Mouse (Mus musculus) layer of hippocampus, adult 8-10 months (tissue): Measurements from ENCODE around the gene Wdr5. TPM values are rescaled to one million over a fixed set of nuclear protein-coding genes. Genes with fewer than 3 reads are reported as not detected.

Experiments
- DNase-seq, 2 experiments: peaks; one replicate each; pipeline ENCODE4 v3.0.0; 2022; ENCODE audit warnings: low spot score in 2 of 2
- total RNA-seq, 4 experiments: library from RNA; stranded (reverse); gene quantifications; 2 replicates each; pipeline ENCODE4 v1.2.4; 2022

Wdr5 gene
- total RNA-seq, 4 experiments from 2014 or later: 25.7 to 29.8 (median 27.9) TPM

GRCm38 (mm10) chr2:27547986-27548385 is 33.0 kb downstream of the Wdr5 start:
- no peak for DNase-seq

GRCm38 (mm10) chr2:27548664-27549369 is 33.9 kb downstream of the Wdr5 start:
- no peak for DNase-seq

GRCm38 (mm10) chr2:27552620-27553287 is 37.8 kb downstream of the Wdr5 start:
- peak; percentile 57 to 81 for DNase-seq

GRCm38 (mm10) chr2:27554308-27554707 is 39.4 kb downstream of the Wdr5 start:
- DNase-seq: no peak

GRCm38 (mm10) chr2:27556921-27557320 is 42.0 kb downstream of the Wdr5 start:
- DNase-seq: no peak

GRCm38 (mm10) chr2:27560708-27561123 is 45.8 kb downstream of the Wdr5 start:
- no peak for DNase-seq

- no peak for DNase-seq
Measured at GRCm38 (mm10) chr2:27561159-27561558, 46.2 kb downstream of the Wdr5 start.

GRCm38 (mm10) chr2:27561829-27562228 is 46.9 kb downstream of the Wdr5 start:
- DNase-seq: no peak

GRCm38 (mm10) chr2:27563641-27564148 is 48.7 kb downstream of the Wdr5 start:
- DNase-seq: no peak

GRCm38 (mm10) chr2:27564694-27565093 is 49.7 kb downstream of the Wdr5 start:
- no peak for DNase-seq

GRCm38 (mm10) chr2:27565316-27566103 is 50.6 kb downstream of the Wdr5 start:
- no peak for DNase-seq

GRCm38 (mm10) chr2:27570856-27571255 is 55.9 kb downstream of the Wdr5 start:
- no peak for DNase-seq

- DNase-seq: no peak
Measured at GRCm38 (mm10) chr2:27572261-27572793, 57.4 kb downstream of the Wdr5 start.

- DNase-seq: peak; percentile 85 to 90
Measured at GRCm38 (mm10) chr2:27572928-27573627, 58.1 kb downstream of the Wdr5 start.

- DNase-seq: no peak
Measured at GRCm38 (mm10) chr2:27573628-27573966, 58.6 kb downstream of the Wdr5 start.

- no peak for DNase-seq
Measured at GRCm38 (mm10) chr2:27576416-27576815, 61.5 kb downstream of the Wdr5 start.

GRCm38 (mm10) chr2:27578552-27578951 is 63.6 kb downstream of the Wdr5 start:
- DNase-seq: no peak

GRCm38 (mm10) chr2:27582112-27582511 is 67.2 kb downstream of the Wdr5 start:
- DNase-seq: no peak

- no peak for DNase-seq
Measured at GRCm38 (mm10) chr2:27583019-27583418, 68.1 kb downstream of the Wdr5 start.

- no peak for DNase-seq
Measured at GRCm38 (mm10) chr2:27584546-27584945, 69.6 kb downstream of the Wdr5 start.
